Mouse (Mus musculus): ENCODE results near the gene Tmem174.

Tmem174 gene

GRCm38 (mm10) chr13:98586817-98587575 is 50.2 kb downstream of the Tmem174 start:
- DNase-seq (ENCODE audit: inconsistent age in 2 of 2, low spot score in 1 of 2): no peak
